ENCODE assay signal across 13 mouse cellular contexts in the genomic region with DNA sequence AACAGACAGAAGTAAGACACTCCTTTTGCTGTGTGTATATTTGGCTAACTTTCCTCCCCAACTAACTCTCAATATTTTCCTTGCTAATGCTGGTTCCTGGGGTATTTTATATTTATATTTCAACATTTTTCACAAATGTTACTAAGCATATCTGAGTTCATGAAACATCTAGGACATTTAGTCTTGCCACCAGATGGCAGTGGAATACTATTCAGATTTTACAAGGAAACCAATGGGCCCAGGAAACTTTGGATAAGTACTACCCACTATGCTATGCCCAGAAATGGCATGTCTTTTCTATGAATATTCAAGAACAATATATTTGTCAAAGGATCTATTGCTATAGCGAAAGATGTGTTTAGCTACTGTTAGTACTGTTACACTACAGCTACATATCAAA.
DNase-seq lines count a peak whose midpoint lies in the region; ATAC-seq and TF ChIP-seq lines count a peak whose summit lies in the region.
"Had no signal": no experiment of that assay in that cellular context is flagged by ENCODE, and none has a peak within 500 bp of the region (broad histone marks: within the 10 kb centered on the region; RNA-seq: fewer than 3 reads in every experiment).

No protein-coding gene starts in this region.

- no peaks in the 10 kb centered on the region for H3K4me1 ChIP-seq in kidney, adult 2 months (ENCODE audit: control insufficient read depth, insufficient read depth, low read length)
- no peaks in the 10 kb centered on the region for H3K4me1 ChIP-seq in stomach, postnatal 0 days (replicated peaks; ENCODE audit: control insufficient read depth, insufficient read depth)
- H3K4me1 ChIP-seq in forebrain, embryonic 16.5 days (replicated peaks; ENCODE audit: control insufficient read depth, insufficient read depth, low read length): no peaks in the 10 kb centered on the region
- H3K4me1 ChIP-seq: forebrain, embryonic 15.5 days; heart, embryonic 10.5 days; limb, embryonic 12.5 days; neural tube, embryonic 12.5 days had no signal

- no peaks in the 10 kb centered on the region for H3K9me3 ChIP-seq in stomach, postnatal 0 days (ENCODE audit: control insufficient read depth, low read length)
- H3K9me3 ChIP-seq in forebrain, embryonic 16.5 days (ENCODE audit: control insufficient read depth, low read length): no peaks in the 10 kb centered on the region
- H3K9me3 ChIP-seq: forebrain, embryonic 15.5 days; heart, embryonic 10.5 days; limb, embryonic 12.5 days; neural tube, embryonic 12.5 days had no signal

- H3K9ac ChIP-seq in stomach, postnatal 0 days (ENCODE audit: low read length): no peak overlapping the region
- no peak overlapping the region for H3K9ac ChIP-seq in forebrain, embryonic 16.5 days (replicated peaks; ENCODE audit: low read depth, low read length)
- H3K9ac ChIP-seq: forebrain, embryonic 15.5 days; hindbrain, embryonic 14.5 days; limb, embryonic 12.5 days; neural tube, embryonic 12.5 days had no signal

- H3K4me3 ChIP-seq in kidney, adult 2 months (ENCODE audit: insufficient read depth, low read depth, low read length): no peak overlapping the region
- no peak overlapping the region for H3K4me3 ChIP-seq in stomach, postnatal 0 days (ENCODE audit: low read depth, low read length)
- no peak overlapping the region for H3K4me3 ChIP-seq in forebrain, embryonic 16.5 days (replicated peaks; ENCODE audit: low read length)
- H3K4me3 ChIP-seq: forebrain, embryonic 15.5 days; heart, embryonic 10.5 days; limb, embryonic 12.5 days; neural tube, embryonic 12.5 days had no signal

- no peaks in the 10 kb centered on the region for H3K36me3 ChIP-seq in kidney, adult 2 months (ENCODE audit: control insufficient read depth, insufficient read depth, low read length)
- no peaks in the 10 kb centered on the region for H3K36me3 ChIP-seq in stomach, postnatal 0 days (ENCODE audit: control insufficient read depth, insufficient read depth, low read length)
- H3K36me3 ChIP-seq in forebrain, embryonic 16.5 days (ENCODE audit: control insufficient read depth, insufficient read depth): no peaks in the 10 kb centered on the region
- H3K36me3 ChIP-seq: forebrain, embryonic 15.5 days; heart, embryonic 10.5 days; limb, embryonic 12.5 days; neural tube, embryonic 12.5 days had no signal

- peak; percentile 14 for DNase-seq in kidney, adult 2 months
- no peak for DNase-seq in kidney, adult 18-20 months
- peak; percentile 16 for DNase-seq in thymus, postnatal 0 days (ENCODE audit: low spot score)
- no peak for DNase-seq in thymus, postnatal 36 days
- DNase-seq in brain, adult 2 months (ENCODE audit: low read depth, low spot score): peak; percentile 46
- no peak for DNase-seq in stomach, postnatal 0 days (ENCODE audit: low spot score)
- no peak for DNase-seq in adrenal gland, postnatal 4 days (ENCODE audit: low spot score in 2 of 2)

- no peak for TF ChIP-seq EP300 in stomach, postnatal 0 days (optimal IDR thresholded peaks at IDR 0.05)

- TF ChIP-seq POLR2A in kidney, adult 2 months (IDR thresholded peaks at IDR 0.05; ENCODE audit: low read depth, low read length): no peak

- WGBS in kidney, adult 2 months: 94% methylated on average over 1 of the region's 1 CpGs
- WGBS in stomach, postnatal 0 days: 83% methylated on average over 1 of the region's 1 CpGs
- 88% methylated on average over 1 of the region's 1 CpGs for WGBS in forebrain, embryonic 16.5 days

- no peak overlapping the region for H3K4me2 ChIP-seq in stomach, postnatal 0 days (replicated peaks; ENCODE audit: low read depth)
- H3K4me2 ChIP-seq in forebrain, embryonic 16.5 days (ENCODE audit: low read length): no peak overlapping the region
- H3K4me2 ChIP-seq: forebrain, embryonic 15.5 days; hindbrain, embryonic 14.5 days; limb, embryonic 12.5 days; neural tube, embryonic 12.5 days had no signal

- no peak for ATAC-seq in stomach, postnatal 0 days (ENCODE audit: low FRiP score, low TSS enrichment)
- no peak for ATAC-seq in forebrain, embryonic 16.5 days
- ATAC-seq: forebrain, embryonic 15.5 days had no signal

- no peaks in the 10 kb centered on the region for H3K27me3 ChIP-seq in kidney, adult 2 months (replicated peaks; ENCODE audit: control insufficient read depth, insufficient read depth, low read length)
- H3K27me3 ChIP-seq in stomach, postnatal 0 days (ENCODE audit: control insufficient read depth, insufficient read depth, low read length): no peaks in the 10 kb centered on the region
- H3K27me3 ChIP-seq in forebrain, embryonic 16.5 days (replicated peaks; ENCODE audit: control insufficient read depth, insufficient read depth, low read length): no peaks in the 10 kb centered on the region
- H3K27me3 ChIP-seq: forebrain, embryonic 15.5 days; limb, embryonic 12.5 days; neural tube, embryonic 12.5 days had no signal

- no peak for TF ChIP-seq CTCF in kidney, adult 2 months (conservative IDR thresholded peaks at IDR 0.05; ENCODE audit: insufficient read depth, insufficient read length, low read depth, low read length)
- TF ChIP-seq CTCF in stomach, postnatal 0 days (IDR thresholded peaks at IDR 0.05; ENCODE audit: low read depth): peak; percentile 72

- H3K27ac ChIP-seq in kidney, adult 2 months (ENCODE audit: insufficient read depth, low read depth, low read length): no peak overlapping the region
- H3K27ac ChIP-seq in stomach, postnatal 0 days (replicated peaks): no peak overlapping the region
- H3K27ac ChIP-seq in forebrain, embryonic 16.5 days (ENCODE audit: low read length): no peak overlapping the region
- H3K27ac ChIP-seq: forebrain, embryonic 15.5 days; heart, embryonic 10.5 days; hindbrain, embryonic 14.5 days; limb, embryonic 12.5 days; neural tube, embryonic 12.5 days had no signal

Comparison
In these comparisons a context has a peak if more than half of its experiments do, and no peak if none do; other contexts are left out.
1. DNase-seq: peak in kidney, adult 2 months (single experiment), thymus, postnatal 0 days (single experiment) and brain, adult 2 months (single experiment); none in kidney, adult 18-20 months (single experiment), thymus, postnatal 36 days (0 of 2), stomach, postnatal 0 days (single experiment) and adrenal gland, postnatal 4 days (0 of 2).